Mouse (Mus musculus): ENCODE results near the gene Cfap20. TPM values are rescaled to one million over a fixed set of nuclear protein-coding genes. Genes with fewer than 3 reads are reported as not detected.

Cfap20 gene
- polyA plus RNA-seq, 1 experiment from 2014 or later = 128 TPM

GRCm38 (mm10) chr8:95435930-95436329 lies 1.3 kb upstream of the Cfap20 start:
- Histone ChIP-seq H3K4me1 (peaks cover 25% of the 10 kb centered on the region), H3K27ac (replicated peaks) (no peak overlapping the region), H3K36me3 (no peaks in the 10 kb centered on the region), H3K4me2 (replicated peaks) (no peak overlapping the region), H3K9ac (replicated peaks) (no peak overlapping the region), H3K9me3 (no peaks in the 10 kb centered on the region), H3K4me3 (no peak overlapping the region), H3K27me3 (no peaks in the 10 kb centered on the region)
- ATAC-seq (ENCODE audit: low FRiP score, low read depth) = no peak
- WGBS = 92% methylated on average over 3 of the region's 3 CpGs

DNA sequence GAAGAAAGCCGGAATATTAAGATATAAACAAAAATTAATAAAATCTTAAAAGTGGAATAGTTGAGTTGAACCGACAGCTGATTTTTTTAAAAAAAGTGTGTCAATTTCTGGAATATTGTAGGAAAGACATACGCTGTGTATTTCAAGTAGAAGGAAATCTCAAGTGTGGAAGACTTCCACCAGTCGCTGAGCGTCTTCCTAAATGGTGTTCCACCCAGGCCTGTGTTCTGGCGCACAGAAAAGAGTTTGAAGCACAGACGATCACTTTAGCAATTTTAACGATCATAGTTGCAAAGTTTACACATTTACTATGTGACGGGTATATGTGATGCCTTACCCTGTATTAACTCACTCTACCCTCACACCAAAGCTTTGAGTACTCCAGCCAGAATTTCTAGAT lies 802 bp upstream of the Cfap20 start:
- Histone ChIP-seq H3K4me3 (no peak overlapping the region), H3K9me3 (no peaks in the 10 kb centered on the region), H3K4me1 (peaks cover 29% of the 10 kb centered on the region), H3K4me2 (replicated peaks) (peak overlapping the region; percentile 91), H3K27me3 (no peaks in the 10 kb centered on the region), H3K9ac (replicated peaks) (no peak overlapping the region), H3K27ac (replicated peaks) (no peak overlapping the region), H3K36me3 (no peaks in the 10 kb centered on the region)
- ATAC-seq (ENCODE audit: low FRiP score, low read depth) = no peak
- 93% methylated on average over 9 of the region's 9 CpGs for WGBS

- Histone ChIP-seq H3K36me3 (no peaks in the 10 kb centered on the region), H3K4me1 (peaks cover 42% of the 10 kb centered on the region), H3K4me3 (peak overlapping the region; percentile 89), H3K27ac (replicated peaks) (peak overlapping the region; percentile 88), H3K9ac (replicated peaks) (peak overlapping the region; percentile 93), H3K9me3 (no peaks in the 10 kb centered on the region), H3K4me2 (replicated peaks) (peak overlapping the region; percentile 91), H3K27me3 (no peaks in the 10 kb centered on the region)
- WGBS = 1% methylated on average over 25 of the region's 25 CpGs
- peak; percentile 32; the same call in 1 of the 2 replicates for ATAC-seq (ENCODE audit: low FRiP score, low read depth)
Observed at GRCm38 (mm10) chr8:95434233-95434632, 436 bp downstream of the Cfap20 start.

GRCm38 (mm10) chr8:95433124-95433523 lies 1.5 kb downstream of the Cfap20 start:
- Histone ChIP-seq H3K27ac (replicated peaks) (no peak overlapping the region), H3K9me3 (no peaks in the 10 kb centered on the region), H3K9ac (replicated peaks) (peak overlapping the region; percentile 93), H3K36me3 (no peaks in the 10 kb centered on the region), H3K4me1 (peaks cover 52% of the 10 kb centered on the region), H3K4me3 (peak overlapping the region; percentile 89), H3K4me2 (replicated peaks) (peak overlapping the region; percentile 91), H3K27me3 (no peaks in the 10 kb centered on the region)
- ATAC-seq (ENCODE audit: low FRiP score, low read depth) = no peak
- whole genome bisulfite sequencing = 65% methylated on average over 4 of the region's 4 CpGs

- H3K4me3 ChIP-seq = no peak overlapping the region
Observed at GRCm38 (mm10) chr8:95432471-95432870, 2.2 kb downstream of the Cfap20 start.

GRCm38 (mm10) chr8:95429945-95430344 lies 4.7 kb downstream of the Cfap20 start:
- no peaks in the 10 kb centered on the region for H3K27me3 ChIP-seq
- peak; percentile 38 for ATAC-seq (ENCODE audit: low FRiP score, low read depth)
- H3K4me2 ChIP-seq (replicated peaks) = peak overlapping the region; percentile 40
- H3K4me1 ChIP-seq = peaks cover 72% of the 10 kb centered on the region
- peak overlapping the region; percentile 10; the same call in 1 of the 2 replicates for H3K4me3 ChIP-seq
- peak overlapping the region; percentile 83 for H3K27ac ChIP-seq (replicated peaks)
- H3K36me3 ChIP-seq = no peaks in the 10 kb centered on the region
- WGBS = 3% methylated on average over 3 of the region's 3 CpGs
- no peaks in the 10 kb centered on the region for H3K9me3 ChIP-seq
- no peak overlapping the region for H3K9ac ChIP-seq (replicated peaks)

More at GRCm38 (mm10) chr8:95432471-95432870, 2.2 kb downstream of the Cfap20 start:
- Histone ChIP-seq H3K27ac (replicated peaks) (no peak overlapping the region), H3K4me1 (peaks cover 59% of the 10 kb centered on the region), H3K4me2 (replicated peaks) (peak overlapping the region; percentile 91), H3K36me3 (no peaks in the 10 kb centered on the region), H3K9me3 (no peaks in the 10 kb centered on the region), H3K9ac (replicated peaks) (no peak overlapping the region), H3K27me3 (no peaks in the 10 kb centered on the region)
- ATAC-seq (ENCODE audit: low FRiP score, low read depth) = no peak
- 87% methylated on average over 3 of the region's 3 CpGs for WGBS

- Histone ChIP-seq H3K36me3 (peaks cover 6% of the 10 kb centered on the region), H3K27ac (replicated peaks) (peak overlapping the region; percentile 83), H3K9me3 (no peaks in the 10 kb centered on the region), H3K4me1 (peaks cover 62% of the 10 kb centered on the region), H3K9ac (replicated peaks) (no peak overlapping the region), H3K27me3 (no peaks in the 10 kb centered on the region), H3K4me2 (replicated peaks) (peak overlapping the region; percentile 26), H3K4me3 (no peak overlapping the region)
- ATAC-seq (ENCODE audit: low FRiP score, low read depth) = peak; percentile 66
- WGBS = 44% methylated on average over 12 of the region's 12 CpGs
Observed at GRCm38 (mm10) chr8:95427594-95428535, 6.8 kb downstream of the Cfap20 start.

DNA sequence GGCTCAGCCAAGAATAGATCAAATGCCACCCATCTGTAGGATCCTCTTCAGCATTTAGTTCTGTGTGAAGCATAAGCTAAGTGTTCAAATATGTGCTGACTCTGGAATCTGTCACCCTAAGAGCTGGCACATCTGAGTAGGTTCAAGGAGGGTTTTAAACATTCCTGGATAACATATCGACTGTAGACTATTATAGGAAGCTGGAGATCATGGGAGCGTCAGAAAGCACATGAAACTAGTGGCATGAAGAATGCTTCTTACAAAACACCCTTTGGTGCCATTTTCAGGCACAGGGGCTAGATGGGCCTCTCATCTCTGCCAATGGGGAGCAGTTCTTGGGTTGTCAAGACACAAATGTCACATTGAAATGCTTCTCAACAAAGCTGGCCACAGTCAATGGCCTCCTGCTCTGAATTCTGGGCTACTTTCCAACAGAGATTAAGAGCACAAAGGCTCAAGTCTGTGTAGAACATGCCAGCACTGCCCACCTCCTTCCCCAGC lies 7.8 kb downstream of the Cfap20 start:
- Histone ChIP-seq H3K36me3 (peaks cover 16% of the 10 kb centered on the region), H3K4me1 (peaks cover 51% of the 10 kb centered on the region), H3K4me2 (replicated peaks) (peak overlapping the region; percentile 26), H3K9me3 (no peaks in the 10 kb centered on the region), H3K4me3 (no peak overlapping the region), H3K27me3 (no peaks in the 10 kb centered on the region), H3K9ac (replicated peaks) (no peak overlapping the region), H3K27ac (replicated peaks) (peak overlapping the region; percentile 83)
- peak; percentile 65 for ATAC-seq (ENCODE audit: low FRiP score, low read depth)
- 62% methylated on average over 2 of the region's 2 CpGs for WGBS

GRCm38 (mm10) chr8:95424682-95425081 lies 10.0 kb downstream of the Cfap20 start:
- ATAC-seq (ENCODE audit: low FRiP score, low read depth) = no peak
- no peak overlapping the region for H3K4me3 ChIP-seq
- H3K27me3 ChIP-seq = no peaks in the 10 kb centered on the region
- no peak overlapping the region for H3K4me2 ChIP-seq (replicated peaks)
- peaks cover 35% of the 10 kb centered on the region for H3K4me1 ChIP-seq
- H3K36me3 ChIP-seq = peaks cover 36% of the 10 kb centered on the region
- H3K27ac ChIP-seq (replicated peaks) = no peak overlapping the region
- H3K9ac ChIP-seq (replicated peaks) = no peak overlapping the region
- WGBS = 93% methylated on average over 7 of the region's 7 CpGs
- no peaks in the 10 kb centered on the region for H3K9me3 ChIP-seq

DNA sequence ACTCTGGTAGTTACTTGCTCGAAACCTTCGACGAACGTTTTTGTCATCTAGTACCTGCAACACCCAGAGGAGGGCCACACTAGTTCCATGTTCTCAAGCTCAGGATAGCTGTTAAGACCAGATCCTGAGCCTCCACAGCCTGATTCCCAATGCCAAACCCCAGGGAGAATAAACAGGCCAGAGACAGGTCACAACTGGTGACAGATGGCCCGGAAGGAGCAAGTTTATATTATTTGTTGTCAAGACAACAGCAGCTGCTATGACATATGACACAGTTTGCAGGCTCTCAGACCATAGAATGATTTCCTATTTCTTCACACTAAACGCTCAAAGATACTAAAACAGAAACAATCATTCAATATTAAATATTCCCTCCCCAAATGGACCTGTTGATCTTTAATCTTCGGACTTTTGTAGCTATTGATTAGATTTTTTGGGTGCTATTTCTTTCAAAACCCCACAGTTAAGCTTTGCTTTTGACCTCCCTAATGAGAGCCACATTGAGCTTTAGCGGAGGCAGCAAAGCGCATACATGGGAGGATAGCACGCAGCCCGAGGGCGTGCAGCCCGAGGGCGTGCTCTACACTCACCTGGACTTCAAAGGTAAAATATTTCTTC lies 12.4 kb downstream of the Cfap20 start:
- Histone ChIP-seq H3K4me2 (replicated peaks) (no peak overlapping the region), H3K9me3 (no peaks in the 10 kb centered on the region), H3K4me1 (peaks cover 12% of the 10 kb centered on the region), H3K9ac (replicated peaks) (no peak overlapping the region), H3K4me3 (no peak overlapping the region), H3K36me3 (peaks cover 44% of the 10 kb centered on the region), H3K27me3 (no peaks in the 10 kb centered on the region), H3K27ac (replicated peaks) (no peak overlapping the region)
- ATAC-seq (ENCODE audit: low FRiP score, low read depth) = no peak
- 92% methylated on average over 14 of the region's 14 CpGs for WGBS

DNA sequence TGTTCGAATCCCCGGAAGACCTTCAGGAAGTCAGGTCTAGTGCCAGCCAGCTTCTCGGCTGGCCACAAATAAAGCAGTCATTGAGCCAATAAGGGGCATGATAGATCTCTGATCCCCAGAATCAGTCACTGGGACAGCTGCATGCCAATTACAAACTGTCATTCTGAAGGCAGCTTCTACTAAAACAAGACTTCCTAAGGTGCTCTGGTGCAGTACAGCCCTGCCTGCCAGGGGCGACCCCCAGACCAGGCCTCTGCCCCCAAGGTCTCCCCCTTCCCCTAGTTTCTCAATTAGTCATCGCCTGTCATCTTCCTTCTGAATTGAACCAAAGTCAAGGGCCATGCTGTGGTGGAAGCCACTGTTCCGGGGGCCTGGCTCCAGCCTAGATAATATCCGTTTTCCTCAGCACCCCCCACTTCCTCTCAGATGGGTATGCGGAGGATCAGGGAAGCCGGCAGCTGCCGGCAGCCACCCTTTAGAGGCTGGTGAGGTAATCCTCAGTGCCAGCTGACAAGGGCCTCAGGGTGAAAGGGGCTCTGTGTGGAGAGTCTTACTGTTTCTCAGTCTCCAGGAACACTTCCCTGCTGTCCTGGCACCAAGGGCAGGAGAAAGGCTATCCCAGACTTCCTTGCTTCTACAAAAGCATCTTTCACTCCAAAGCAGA lies 23.2 kb downstream of the Cfap20 start:
- no peak for ATAC-seq (ENCODE audit: low FRiP score, low read depth)
- Histone ChIP-seq H3K4me2 (replicated peaks) (no peak overlapping the region), H3K9me3 (no peaks in the 10 kb centered on the region), H3K27me3 (no peaks in the 10 kb centered on the region), H3K4me3 (no peak overlapping the region), H3K9ac (replicated peaks) (no peak overlapping the region), H3K27ac (replicated peaks) (no peak overlapping the region), H3K4me1 (peaks cover 3% of the 10 kb centered on the region; the same call in 1 of the 2 replicates), H3K36me3 (no peaks in the 10 kb centered on the region)
- WGBS = 54% methylated on average over 10 of the region's 10 CpGs

All from midbrain, embryonic 12.5 days (tissue).